25 mouse cellular contexts compared by ENCODE assay signal in the genomic region with DNA sequence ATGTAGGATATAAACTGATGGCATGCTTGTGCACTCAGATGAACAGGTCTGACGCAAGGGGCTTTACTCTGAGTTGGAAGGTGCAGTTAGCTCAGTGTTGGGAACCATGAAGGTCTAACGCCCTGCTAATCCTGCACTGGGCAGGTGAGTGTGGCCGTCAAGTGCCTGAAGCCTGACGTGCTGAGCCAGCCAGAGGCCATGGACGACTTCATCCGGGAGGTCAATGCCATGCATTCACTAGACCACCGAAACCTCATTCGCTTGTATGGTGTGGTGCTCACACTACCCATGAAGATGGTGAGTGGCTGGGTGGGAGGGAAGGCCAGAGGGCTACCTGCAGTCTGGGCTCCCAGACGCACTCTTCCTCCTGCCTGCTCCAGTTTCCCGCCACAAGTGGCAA.
"Had no signal": no experiment of that assay in that cellular context is flagged by ENCODE, and none has a peak within 500 bp of the region (broad histone marks: within the 10 kb centered on the region; RNA-seq: fewer than 3 reads in every experiment).

No protein-coding gene starts in this region.

- H3K4me2 ChIP-seq: heart, embryonic 12.5 days; hindbrain, embryonic 12.5 days; hindbrain, embryonic 15.5 days; kidney, embryonic 15.5 days; limb, embryonic 13.5 days; limb, embryonic 15.5 days; liver, embryonic 11.5 days; liver, embryonic 13.5 days; liver, embryonic 15.5 days had no signal

- ATAC-seq: forebrain, postnatal 0 days; hindbrain, postnatal 0 days; intestine, embryonic 16.5 days had no signal

- H3K4me3 ChIP-seq: heart, embryonic 12.5 days; hindbrain, embryonic 12.5 days; hindbrain, embryonic 15.5 days; kidney, embryonic 15.5 days; limb, embryonic 13.5 days; limb, embryonic 15.5 days; liver, embryonic 13.5 days; liver, embryonic 15.5 days had no signal

- H3K9ac ChIP-seq: forebrain, postnatal 0 days; heart, embryonic 12.5 days; hindbrain, embryonic 12.5 days; hindbrain, embryonic 15.5 days; kidney, embryonic 15.5 days; limb, embryonic 13.5 days; limb, embryonic 15.5 days; liver, embryonic 13.5 days; liver, embryonic 15.5 days had no signal

- DNase-seq: forebrain, postnatal 0 days; gastrocnemius, postnatal 10 days; gastrocnemius, postnatal 25 days; heart, adult 18-20 months; heart, postnatal 10 days; heart, postnatal 36 days; kidney, adult 11 months; kidney, adult 2 months; kidney, adult 9 months; kidney, postnatal 14 days; layer of hippocampus, adult 9-11 months; layer of hippocampus, postnatal 36 days; left cerebral cortex, postnatal 4 days; liver, embryonic 13.5 days had no signal

- H3K27me3 ChIP-seq: hindbrain, embryonic 12.5 days; hindbrain, embryonic 15.5 days; kidney, embryonic 15.5 days; limb, embryonic 13.5 days; limb, embryonic 15.5 days; liver, embryonic 13.5 days; liver, embryonic 15.5 days had no signal

- H3K9me3 ChIP-seq: heart, embryonic 12.5 days; hindbrain, embryonic 12.5 days; hindbrain, embryonic 15.5 days; kidney, embryonic 15.5 days; limb, embryonic 13.5 days; limb, embryonic 15.5 days; liver, embryonic 13.5 days; liver, embryonic 15.5 days had no signal

- H3K27ac ChIP-seq: hindbrain, embryonic 12.5 days; hindbrain, embryonic 15.5 days; hindbrain, postnatal 0 days; kidney, embryonic 15.5 days; kidney, postnatal 0 days; limb, embryonic 13.5 days; limb, embryonic 15.5 days had no signal
